Mouse (Mus musculus) neural tube, embryonic 11.5 days (tissue): ENCODE data around the gene Pld3. TPM values are rescaled to one million over a fixed set of nuclear protein-coding genes. Genes with fewer than 3 reads are reported as not detected.
A peak's percentile ranks its signal among the peaks of the same experiment; 100 is the strongest.

ENCODE experiments used
- ATAC-seq: fragments of 200-750 bp; cut with Nextera tagmentation; 2 replicates; pipeline ENCODE4 v1.8.0; 2017; ENCODE audit warnings: moderate number of reproducible peaks, mild to moderate bottlenecking, moderate TSS enrichment, moderate library complexity; ENCODE audit not compliant: insufficient read depth, low FRiP score, low TSS enrichment
- DNase-seq: peaks from one replicate; pipeline ENCODE4 v3.0.0-alpha.2; 2015; ENCODE audit warnings: low spot score
- H3K27ac ChIP-seq: fragments of 300-500 bp; sonication (generic); 2 replicates; pipeline ENCODE4 v1.5.1; 2014; ENCODE audit warnings: low read depth, mild to moderate bottlenecking, low read length
- H3K27me3 ChIP-seq: fragments of 300-500 bp; sonication (generic); 2 replicates; pipeline ENCODE4 v1.6.1; 2014; ENCODE audit warnings: mild to moderate bottlenecking, low read length, mixed read lengths; ENCODE audit not compliant: control insufficient read depth, insufficient read depth
- H3K36me3 ChIP-seq: fragments of 300-500 bp; sonication (generic); 2 replicates; pipeline ENCODE4 v1.6.1; 2014; ENCODE audit warnings: mild to moderate bottlenecking, low read length, moderate library complexity, mixed read lengths; ENCODE audit not compliant: control insufficient read depth, insufficient read depth
- H3K4me1 ChIP-seq: fragments of 300-500 bp; sonication (generic); 2 replicates; pipeline ENCODE4 v1.6.1; 2014; ENCODE audit warnings: low read length, mixed read lengths; ENCODE audit not compliant: control insufficient read depth, insufficient read depth
- H3K4me2 ChIP-seq: fragments of 300-500 bp; sonication (generic); 2 replicates; pipeline ENCODE4 v1.6.1; 2014; ENCODE audit warnings: low read depth, mild to moderate bottlenecking, moderate library complexity
- H3K4me3 ChIP-seq: fragments of 300-500 bp; sonication (generic); 2 replicates; pipeline ENCODE4 v1.5.1; 2014; ENCODE audit warnings: low read depth, low read length
- H3K9ac ChIP-seq: fragments of 300-500 bp; sonication (generic); 2 replicates; pipeline ENCODE4 v1.6.1; 2014; ENCODE audit warnings: mild to moderate bottlenecking, low read length
- H3K9me3 ChIP-seq: fragments of 300-500 bp; sonication (generic); 2 replicates; pipeline ENCODE4 v1.6.1; 2016; ENCODE audit warnings: low read length; ENCODE audit not compliant: control insufficient read depth
- WGBS: fragments of 180-500 bp; shearing (Covaris S2); extraction: QIAGEN DNeasy Blood & Tissue Kit; methylation state at CpG from one replicate; pipeline ENCODE4 v1.1.7; 2014; 5-methylcytosine and 5-hydroxymethylcytosine counted together
- polyA plus RNA-seq: library from polyadenylated mRNA; unstranded; fragments of >200 nt; fragmentation: Nextera tagmentation; extraction: Ambion mirVana; gene quantifications from 2 replicates; pipeline ENCODE4 v1.2.1, GENCODE M21; 2014

The Pld3 gene
- polyA plus RNA-seq, 1 experiment from 2014 or later, result 73.9 TPM

GRCm38 (mm10) chr7:27490227-27490542 lies 62.8 kb downstream of the Pld3 start:
- no peak for DNase-seq
- Histone ChIP-seq H3K4me2 (peak overlapping the region; percentile 66), H3K27me3 (no peaks in the 10 kb centered on the region), H3K4me1 (peaks cover 4% of the 10 kb centered on the region; the same call in 1 of the 2 replicates), H3K27ac (0 out of 2 replicates have a peak overlapping the region, but pooled peaks have one; percentile 24), H3K36me3 (no peaks in the 10 kb centered on the region), H3K9me3 (no peaks in the 10 kb centered on the region), H3K9ac (peak overlapping the region; percentile 61), H3K4me3 (peak overlapping the region; percentile 33)
- ATAC-seq, result no peak
- 43% methylated on average over 4 of the region's 4 CpGs for WGBS

GRCm38 (mm10) chr7:27489270-27489869 lies 63.6 kb downstream of the Pld3 start:
- no peak for ATAC-seq
- Histone ChIP-seq H3K4me2 (no peak overlapping the region), H3K9ac (no peak overlapping the region), H3K4me1 (peaks cover 4% of the 10 kb centered on the region; the same call in 1 of the 2 replicates), H3K4me3 (no peak overlapping the region), H3K36me3 (no peaks in the 10 kb centered on the region), H3K27me3 (no peaks in the 10 kb centered on the region), H3K9me3 (no peaks in the 10 kb centered on the region), H3K27ac (no peak overlapping the region)
- DNase-seq, result no peak
- WGBS, result 93% methylated on average over 25 of the region's 25 CpGs

GRCm38 (mm10) chr7:27487740-27488268 lies 65.2 kb downstream of the Pld3 start:
- no peaks in the 10 kb centered on the region for H3K9me3 ChIP-seq
- peak overlapping the region; percentile 71; the same call in 1 of the 2 replicates for H3K27ac ChIP-seq
- H3K36me3 ChIP-seq, result no peaks in the 10 kb centered on the region
- peak overlapping the region; percentile 66 for H3K4me3 ChIP-seq
- no peaks in the 10 kb centered on the region for H3K27me3 ChIP-seq
- no peak for DNase-seq
- no peak for ATAC-seq
- H3K9ac ChIP-seq, result peak overlapping the region; percentile 74
- 1% methylated on average over 13 of the region's 13 CpGs for WGBS
- H3K4me1 ChIP-seq, result peaks cover 4% of the 10 kb centered on the region; the same call in 1 of the 2 replicates
- peak overlapping the region; percentile 41 for H3K4me2 ChIP-seq

- Histone ChIP-seq H3K36me3 (no peaks in the 10 kb centered on the region), H3K4me1 (peaks cover 4% of the 10 kb centered on the region; the same call in 1 of the 2 replicates), H3K27me3 (no peaks in the 10 kb centered on the region), H3K4me3 (peak within 1 kb of the TSS; percentile 66), H3K27ac (peak within 1 kb of the TSS; percentile 71), H3K9ac (peak within 1 kb of the TSS; percentile 74), H3K9me3 (no peaks in the 10 kb centered on the region), H3K4me2 (peak within 1 kb of the TSS; percentile 41)
- peak; percentile 96 for ATAC-seq
- under 1% methylated on average over 78 of the region's 80 CpGs for WGBS
- peak; percentile 100 for DNase-seq
Measured at GRCm38 (mm10) chr7:27486770-27487697, 66.0 kb downstream of the Pld3 start, which contains the start of gene Sertad1. Gene Sertad1, plus strand, starts transcription at chr7:27486910.

- no peak overlapping the region for H3K27ac ChIP-seq
- H3K27me3 ChIP-seq, result no peaks in the 10 kb centered on the region
- no peaks in the 10 kb centered on the region for H3K36me3 ChIP-seq
- no peak overlapping the region for H3K9ac ChIP-seq
- no peak for DNase-seq
- H3K4me3 ChIP-seq, result peak overlapping the region; percentile 66
- 6% methylated on average over 13 of the region's 13 CpGs for WGBS
- peak; percentile 5; the same call in 1 of the 2 replicates for ATAC-seq
- peaks cover 8% of the 10 kb centered on the region; the same call in 1 of the 2 replicates for H3K4me1 ChIP-seq
- peak overlapping the region; percentile 41 for H3K4me2 ChIP-seq
- no peaks in the 10 kb centered on the region for H3K9me3 ChIP-seq
Measured at GRCm38 (mm10) chr7:27486102-27486769, 66.8 kb downstream of the Pld3 start.

- Histone ChIP-seq H3K27ac (no peak overlapping the region), H3K4me3 (no peak overlapping the region), H3K9ac (no peak overlapping the region), H3K4me2 (no peak overlapping the region), H3K36me3 (no peaks in the 10 kb centered on the region), H3K27me3 (no peaks in the 10 kb centered on the region), H3K9me3 (no peaks in the 10 kb centered on the region), H3K4me1 (0 out of 2 replicates have a peak, but pooled peaks cover 4% of the 10 kb centered on the region)
- DNase-seq, result no peak
- no peak for ATAC-seq
- WGBS, result 92% methylated on average over 4 of the region's 4 CpGs
Measured at GRCm38 (mm10) chr7:27483860-27484259, 69.2 kb downstream of the Pld3 start.

Other genes with a start within 250 kb of the Pld3 start
- 7.0 and 8.0 TPM in 2 replicates for gene Ltbp4, start 215.5 kb downstream of the Pld3 start, polyA plus RNA-seq
- gene Shkbp1, start 197.2 kb downstream of the Pld3 start, polyA plus RNA-seq, result 52.8 and 55.2 TPM in 2 replicates
- not detected in 2 replicates for gene Gm20479, start 195.8 kb downstream of the Pld3 start, polyA plus RNA-seq
- gene Sptbn4, start 105.5 kb downstream of the Pld3 start, polyA plus RNA-seq, result 0.23 and 0.34 TPM in 2 replicates
- 34.3 and 34.5 TPM in 2 replicates for gene Blvrb, start 105.2 kb downstream of the Pld3 start, polyA plus RNA-seq
- gene Sertad3, start 79.5 kb downstream of the Pld3 start, polyA plus RNA-seq, result 22.8 and 24.0 TPM in 2 replicates
- 17.0 and 18.4 TPM in 2 replicates for gene Sertad1, start 66.3 kb downstream of the Pld3 start, polyA plus RNA-seq
- 0.99 and 1.3 TPM in 2 replicates for gene Prx, start 53.9 kb downstream of the Pld3 start, polyA plus RNA-seq
- gene Hipk4, start 30.0 kb downstream of the Pld3 start, polyA plus RNA-seq, result 0.30 and 0.50 TPM in 2 replicates
- 28.4 and 28.9 TPM in 2 replicates for gene 2310022A10Rik, start within 50 bp of the Pld3 start, polyA plus RNA-seq
- 72.0 and 72.9 TPM in 2 replicates for gene Akt2, start 38.3 kb upstream of the Pld3 start, polyA plus RNA-seq
- gene Ttc9b, start 100.7 kb upstream of the Pld3 start, polyA plus RNA-seq, result 10.2 and 11.2 TPM in 2 replicates
- 9.0 and 12.5 TPM in 2 replicates for gene Map3k10, start 121.4 kb upstream of the Pld3 start, polyA plus RNA-seq
- 5.0 and 6.1 TPM in 2 replicates for gene Zfp607b, start 136.1 kb upstream of the Pld3 start, polyA plus RNA-seq
- gene Zfp60, start 178.2 kb upstream of the Pld3 start, polyA plus RNA-seq, result 83.7 and 84.7 TPM in 2 replicates